Mouse (Mus musculus): ENCODE data around the gene Csnk1g2.

DNA sequence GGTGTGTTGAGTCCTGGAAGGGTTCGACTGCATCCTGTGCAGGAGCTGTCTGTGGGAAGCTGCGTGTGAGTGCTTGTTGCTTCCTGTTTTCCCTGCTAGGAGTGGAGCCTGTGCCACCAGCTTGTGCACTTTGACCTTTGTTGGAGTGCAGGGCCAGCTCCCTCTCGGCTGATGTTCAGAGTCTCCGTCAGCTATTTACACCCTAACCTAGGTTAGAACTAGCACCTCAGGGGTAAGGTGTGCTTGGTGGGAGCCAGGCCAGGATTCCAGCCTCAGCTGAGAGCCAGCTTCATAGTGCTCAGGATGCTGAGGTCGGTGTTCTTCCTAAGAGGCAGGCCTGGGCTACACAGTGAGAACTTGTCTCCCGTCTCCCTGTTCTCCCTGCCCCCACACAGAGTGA lies 12.7 kb downstream of the Csnk1g2 start:
- TF ChIP-seq POLR2A (IDR thresholded peaks at IDR 0.05; ENCODE audit: borderline replicate concordance, control insufficient read depth, low read depth, low read length), result no peak
- TF ChIP-seq CTCF (IDR thresholded peaks at IDR 0.05; ENCODE audit: control insufficient read depth, insufficient read depth, low read length), result no peak

Data from bone marrow, adult 2 months (tissue).